Mouse (Mus musculus) neural tube, embryonic 12.5 days (tissue): ENCODE data around the gene Tpst1. TPM values are rescaled to one million over a fixed set of nuclear protein-coding genes. Genes with fewer than 3 reads are reported as not detected.

Source experiments
- ATAC-seq: fragments of 200-750 bp; cut with Nextera tagmentation; 2 replicates; pipeline ENCODE4 v1.8.0; 2017; ENCODE audit warnings: low read depth, mild to moderate bottlenecking, moderate TSS enrichment, moderate library complexity; ENCODE audit not compliant: low FRiP score
- H3K27ac ChIP-seq: fragments of 300-500 bp; sonication (generic); 2 replicates; pipeline ENCODE4 v1.5.1; 2016
- H3K27me3 ChIP-seq: fragments of 300-500 bp; sonication (generic); replicated peaks from 2 replicates; pipeline ENCODE4 v1.6.1; 2016; ENCODE audit warnings: mild to moderate bottlenecking
- H3K36me3 ChIP-seq: fragments of 300-500 bp; sonication (generic); 2 replicates; pipeline ENCODE4 v1.6.1; 2016; ENCODE audit warnings: mild to moderate bottlenecking
- H3K4me1 ChIP-seq: fragments of 300-500 bp; sonication (generic); 2 replicates; pipeline ENCODE4 v1.6.1; 2016
- H3K4me2 ChIP-seq: fragments of 300-500 bp; sonication (generic); replicated peaks from 2 replicates; pipeline ENCODE4 v1.6.1; 2016; ENCODE audit warnings: mild to moderate bottlenecking
- H3K4me3 ChIP-seq: fragments of 300-500 bp; sonication (generic); 2 replicates; pipeline ENCODE4 v1.5.1; 2016
- H3K9ac ChIP-seq: fragments of 300-500 bp; sonication (generic); 2 replicates; pipeline ENCODE4 v1.6.1; 2016; ENCODE audit warnings: mild to moderate bottlenecking
- H3K9me3 ChIP-seq: fragments of 300-500 bp; sonication (generic); 2 replicates; pipeline ENCODE4 v1.6.1; 2016; ENCODE audit warnings: mild to moderate bottlenecking
- WGBS: fragments of 180-500 bp; shearing (Covaris S2); methylation state at CpG from one replicate; pipeline ENCODE4 v1.1.7; 2016; 5-methylcytosine and 5-hydroxymethylcytosine counted together
- polyA plus RNA-seq: library from polyadenylated mRNA; unstranded; fragments of >200 nt; fragmentation: Nextera tagmentation; extraction: Ambion mirVana; gene quantifications from 2 replicates; pipeline ENCODE4 v1.2.1, GENCODE M21; 2016

The Tpst1 gene
- polyA plus RNA-seq, 1 experiment from 2014 or later = 58.4 TPM

GRCm38 (mm10) chr5:130163670-130164069 is 90.5 kb downstream of the Tpst1 start:
- ATAC-seq = no peak
- Histone ChIP-seq H3K4me2 (no peak overlapping the region), H3K4me1 (no peaks in the 10 kb centered on the region), H3K27me3 (no peaks in the 10 kb centered on the region), H3K9ac (no peak overlapping the region), H3K9me3 (no peaks in the 10 kb centered on the region), H3K4me3 (no peak overlapping the region), H3K27ac (no peak overlapping the region), H3K36me3 (no peaks in the 10 kb centered on the region)
- 8% methylated on average over 7 of the region's 7 CpGs for WGBS

GRCm38 (mm10) chr5:130165213-130165612 is 92.1 kb downstream of the Tpst1 start:
- Histone ChIP-seq H3K4me2 (no peak overlapping the region), H3K9me3 (no peaks in the 10 kb centered on the region), H3K36me3 (no peaks in the 10 kb centered on the region), H3K27ac (no peak overlapping the region), H3K4me1 (no peaks in the 10 kb centered on the region), H3K4me3 (no peak overlapping the region), H3K9ac (no peak overlapping the region), H3K27me3 (no peaks in the 10 kb centered on the region)
- no peak for ATAC-seq
- WGBS = 77% methylated on average over 4 of the region's 4 CpGs

GRCm38 (mm10) chr5:130169109-130169508 is 96.0 kb downstream of the Tpst1 start:
- Histone ChIP-seq H3K4me3 (no peak overlapping the region), H3K27me3 (no peaks in the 10 kb centered on the region)
- WGBS = 74% methylated on average over 6 of the region's 6 CpGs

GRCm38 (mm10) chr5:130170666-130171422 is 97.7 kb downstream of the Tpst1 start:
- Histone ChIP-seq H3K36me3 (no peaks in the 10 kb centered on the region), H3K27ac (peak overlapping the region; percentile 46; the same call in 1 of the 2 replicates), H3K4me3 (peak overlapping the region; percentile 86), H3K4me2 (peak overlapping the region; percentile 71), H3K9me3 (no peaks in the 10 kb centered on the region), H3K9ac (peak overlapping the region; percentile 87), H3K4me1 (peaks cover 18% of the 10 kb centered on the region), H3K27me3 (no peaks in the 10 kb centered on the region)
- 17% methylated on average over 6 of the region's 6 CpGs for WGBS
- 0 out of 2 replicates have a peak, but pooled peaks have one; percentile 19 for ATAC-seq

More at GRCm38 (mm10) chr5:130169109-130169508, 96.0 kb downstream of the Tpst1 start:
- Histone ChIP-seq H3K9me3 (no peaks in the 10 kb centered on the region), H3K27ac (no peak overlapping the region), H3K4me2 (no peak overlapping the region), H3K4me1 (peaks cover 18% of the 10 kb centered on the region), H3K9ac (no peak overlapping the region), H3K36me3 (no peaks in the 10 kb centered on the region)
- ATAC-seq = no peak

GRCm38 (mm10) chr5:130171423-130171954 is 98.4 kb downstream of the Tpst1 start, which contains the start of gene Rabgef1:
Rabgef1 (plus strand) TSS chr5:130171798.
- Histone ChIP-seq H3K4me3 (peak within 1 kb of the TSS; percentile 86), H3K4me1 (peaks cover 18% of the 10 kb centered on the region)
- WGBS = under 1% methylated on average over 57 of the region's 62 CpGs

GRCm38 (mm10) chr5:130171956-130172601 is 99.0 kb downstream of the Tpst1 start:
- Histone ChIP-seq H3K27ac (0 out of 2 replicates have a peak overlapping the region, but pooled peaks have one; percentile 43), H3K9ac (peak overlapping the region; percentile 87), H3K4me3 (peak overlapping the region; percentile 86), H3K36me3 (no peaks in the 10 kb centered on the region), H3K9me3 (no peaks in the 10 kb centered on the region), H3K27me3 (no peaks in the 10 kb centered on the region), H3K4me2 (peak overlapping the region; percentile 71), H3K4me1 (peaks cover 18% of the 10 kb centered on the region)
- ATAC-seq = peak; percentile 76
- WGBS = 2% methylated on average over 38 of the region's 46 CpGs

More at GRCm38 (mm10) chr5:130171423-130171954, 98.4 kb downstream of the Tpst1 start, which contains the start of gene Rabgef1:
- H3K27ac ChIP-seq = peak within 1 kb of the TSS; percentile 46; the same call in 1 of the 2 replicates
- ATAC-seq = peak; percentile 93
- peak within 1 kb of the TSS; percentile 71 for H3K4me2 ChIP-seq
- peak within 1 kb of the TSS; percentile 87 for H3K9ac ChIP-seq
- no peaks in the 10 kb centered on the region for H3K9me3 ChIP-seq
- H3K27me3 ChIP-seq = no peaks in the 10 kb centered on the region
- H3K36me3 ChIP-seq = no peaks in the 10 kb centered on the region

GRCm38 (mm10) chr5:130173012-130173411 is 99.9 kb downstream of the Tpst1 start:
- Histone ChIP-seq H3K27ac (no peak overlapping the region), H3K36me3 (no peaks in the 10 kb centered on the region), H3K27me3 (no peaks in the 10 kb centered on the region), H3K4me1 (peaks cover 18% of the 10 kb centered on the region), H3K9ac (no peak overlapping the region), H3K4me2 (peak overlapping the region; percentile 71), H3K9me3 (no peaks in the 10 kb centered on the region), H3K4me3 (no peak overlapping the region)
- WGBS = 92% methylated on average over 4 of the region's 4 CpGs
- ATAC-seq = no peak

- Histone ChIP-seq H3K4me2 (no peak overlapping the region), H3K27me3 (no peaks in the 10 kb centered on the region), H3K9me3 (no peaks in the 10 kb centered on the region), H3K27ac (no peak overlapping the region), H3K4me1 (peaks cover 5% of the 10 kb centered on the region), H3K36me3 (no peaks in the 10 kb centered on the region), H3K9ac (no peak overlapping the region), H3K4me3 (no peak overlapping the region)
- ATAC-seq = no peak
- 74% methylated on average over 4 of the region's 4 CpGs for WGBS
Observed at GRCm38 (mm10) chr5:130177871-130178270, 104.7 kb downstream of the Tpst1 start.

- Histone ChIP-seq H3K4me2 (no peak overlapping the region), H3K36me3 (no peaks in the 10 kb centered on the region), H3K9ac (no peak overlapping the region), H3K9me3 (no peaks in the 10 kb centered on the region), H3K4me1 (no peaks in the 10 kb centered on the region), H3K27ac (no peak overlapping the region), H3K4me3 (no peak overlapping the region), H3K27me3 (no peaks in the 10 kb centered on the region)
- 67% methylated on average over 7 of the region's 7 CpGs for WGBS
- no peak for ATAC-seq
Observed at GRCm38 (mm10) chr5:130180362-130180761, 107.2 kb downstream of the Tpst1 start.

GRCm38 (mm10) chr5:130181740-130182540 is 108.8 kb downstream of the Tpst1 start:
- no peak overlapping the region for H3K4me2 ChIP-seq
- 91% methylated on average over 6 of the region's 6 CpGs for WGBS
- H3K9ac ChIP-seq = no peak overlapping the region
- no peaks in the 10 kb centered on the region for H3K4me1 ChIP-seq
- no peak for ATAC-seq
- H3K4me3 ChIP-seq = no peak overlapping the region
- no peaks in the 10 kb centered on the region for H3K9me3 ChIP-seq
- no peak overlapping the region for H3K27ac ChIP-seq
- no peaks in the 10 kb centered on the region for H3K36me3 ChIP-seq
- no peaks in the 10 kb centered on the region for H3K27me3 ChIP-seq

- Histone ChIP-seq H3K4me3 (no peak overlapping the region), H3K9me3 (no peaks in the 10 kb centered on the region), H3K36me3 (no peaks in the 10 kb centered on the region), H3K4me2 (no peak overlapping the region), H3K27me3 (no peaks in the 10 kb centered on the region), H3K4me1 (no peaks in the 10 kb centered on the region), H3K27ac (no peak overlapping the region), H3K9ac (no peak overlapping the region)
- 87% methylated on average over 3 of the region's 3 CpGs for WGBS
- no peak for ATAC-seq
Observed at GRCm38 (mm10) chr5:130182541-130182821, 109.4 kb downstream of the Tpst1 start.
